Mouse (Mus musculus) heart, adult 9 months (tissue): Measurements from ENCODE around the gene Map3k13.

Experiments
- DNase-seq, 2 experiments: peaks; one replicate each; pipeline ENCODE4 v3.0.0; 2022; ENCODE audit warnings: low spot score in 2 of 2

The Map3k13 gene

GRCm38 (mm10) chr16:21852374-21852773 is 58.2 kb downstream of the Map3k13 start:
- no peak for DNase-seq

- DNase-seq: no peak
These were observed 59.3 kb downstream of the Map3k13 start for GRCm38 (mm10) chr16:21853446-21853941.

GRCm38 (mm10) chr16:21854589-21855284 is 60.6 kb downstream of the Map3k13 start:
- DNase-seq: no peak

GRCm38 (mm10) chr16:21856134-21856533 is 62.0 kb downstream of the Map3k13 start:
- no peak for DNase-seq

GRCm38 (mm10) chr16:21857126-21857644 is 63.0 kb downstream of the Map3k13 start:
- DNase-seq: no peak

- DNase-seq: no peak
These were observed 64.0 kb downstream of the Map3k13 start for GRCm38 (mm10) chr16:21858163-21858562.

GRCm38 (mm10) chr16:21858882-21859281 is 64.7 kb downstream of the Map3k13 start:
- DNase-seq: no peak

GRCm38 (mm10) chr16:21862448-21862847 is 68.3 kb downstream of the Map3k13 start:
- no peak for DNase-seq

GRCm38 (mm10) chr16:21865250-21865982 is 71.3 kb downstream of the Map3k13 start:
- DNase-seq: no peak

GRCm38 (mm10) chr16:21865983-21866575 is 71.9 kb downstream of the Map3k13 start:
- DNase-seq: no peak

- no peak for DNase-seq
These were observed 73.6 kb downstream of the Map3k13 start for GRCm38 (mm10) chr16:21867727-21868126.

- DNase-seq: no peak
These were observed 74.5 kb downstream of the Map3k13 start for GRCm38 (mm10) chr16:21868651-21869050.

GRCm38 (mm10) chr16:21869879-21870278 is 75.7 kb downstream of the Map3k13 start:
- DNase-seq: no peak

GRCm38 (mm10) chr16:21877735-21878134 is 83.6 kb downstream of the Map3k13 start:
- no peak for DNase-seq

- DNase-seq: no peak
These were observed 84.7 kb downstream of the Map3k13 start for GRCm38 (mm10) chr16:21878834-21879233.

- no peak for DNase-seq
These were observed 87.0 kb downstream of the Map3k13 start for GRCm38 (mm10) chr16:21881181-21881580.

- DNase-seq: no peak
These were observed 87.6 kb downstream of the Map3k13 start for GRCm38 (mm10) chr16:21881582-21882259.

- no peak for DNase-seq
These were observed 93.5 kb downstream of the Map3k13 start for GRCm38 (mm10) chr16:21887601-21888000.

GRCm38 (mm10) chr16:21893890-21894289 is 99.7 kb downstream of the Map3k13 start:
- no peak for DNase-seq

- DNase-seq: no peak
These were observed 107.1 kb downstream of the Map3k13 start for GRCm38 (mm10) chr16:21901286-21901685.

- no peak for DNase-seq
These were observed 110.5 kb downstream of the Map3k13 start for GRCm38 (mm10) chr16:21904636-21905035.

- no peak for DNase-seq
These were observed 111.8 kb downstream of the Map3k13 start for GRCm38 (mm10) chr16:21905996-21906395.
